Mouse (Mus musculus): ENCODE measurements around the gene Lyl1. TPM values are rescaled to one million over a fixed set of nuclear protein-coding genes. Genes with fewer than 3 reads are reported as not detected.

The Lyl1 gene
- total and polyA plus RNA-seq, 2 experiments from 2014 or later, result 2.0 to 4.6 TPM

DNA sequence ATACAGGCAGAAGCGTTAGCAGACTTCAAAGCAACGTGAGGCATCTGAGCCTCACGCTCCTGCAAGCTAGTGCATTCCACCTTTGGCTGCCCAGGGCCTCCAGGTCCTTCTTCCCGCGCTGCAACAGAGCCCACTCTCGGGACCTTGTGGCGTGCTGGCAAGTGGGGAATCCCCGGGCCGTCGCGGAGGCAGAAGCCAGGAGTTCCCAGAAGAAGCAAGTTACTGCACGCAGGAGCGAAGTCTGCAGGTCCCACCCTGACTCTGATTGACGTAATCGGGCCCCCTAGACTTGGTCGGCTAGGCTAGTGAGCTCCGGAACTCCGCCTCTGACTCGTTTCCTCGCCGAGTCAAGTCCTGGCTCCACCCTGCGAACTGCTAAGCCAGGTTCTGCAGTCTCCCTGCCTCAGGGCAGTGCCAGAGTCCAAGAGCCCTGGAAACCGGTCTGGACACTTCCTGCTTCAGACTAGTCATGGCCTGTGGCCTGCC is 44.6 kb upstream of the Lyl1 start:
- Histone ChIP-seq H3K27me3 (ENCODE audit: insufficient read depth, low read length) (peaks cover 9% of the 10 kb centered on the region; the same call in 1 of the 2 replicates), H3K4me1 (ENCODE audit: insufficient read depth, low read length) (peaks cover 11% of the 10 kb centered on the region; the same call in 1 of the 2 replicates), H3K4me3 (ENCODE audit: low read depth, low read length) (peak overlapping the region; percentile 25), H3K27ac (ENCODE audit: low read depth, low read length) (peak overlapping the region; percentile 27; the same call in 1 of the 2 replicates), H3K4me2 (ENCODE audit: low read depth, low read length, poor library complexity, severe bottlenecking) (peak overlapping the region; percentile 46), H3K9me3 (ENCODE audit: low read length) (no peaks in the 10 kb centered on the region), H3K36me3 (ENCODE audit: insufficient read depth, low read length) (no peaks in the 10 kb centered on the region), H3K9ac (replicated peaks; ENCODE audit: low read length, poor library complexity, severe bottlenecking) (no peak overlapping the region)
- 4% methylated on average over 23 of the region's 23 CpGs for WGBS
- TF ChIP-seq CTCF (IDR thresholded peaks at IDR 0.05), result no peak
- DNase-seq (ENCODE audit: low spot score), result peak; percentile 34
- no peak; the same call in 1 of the 2 replicates for ATAC-seq (ENCODE audit: low FRiP score)

DNA sequence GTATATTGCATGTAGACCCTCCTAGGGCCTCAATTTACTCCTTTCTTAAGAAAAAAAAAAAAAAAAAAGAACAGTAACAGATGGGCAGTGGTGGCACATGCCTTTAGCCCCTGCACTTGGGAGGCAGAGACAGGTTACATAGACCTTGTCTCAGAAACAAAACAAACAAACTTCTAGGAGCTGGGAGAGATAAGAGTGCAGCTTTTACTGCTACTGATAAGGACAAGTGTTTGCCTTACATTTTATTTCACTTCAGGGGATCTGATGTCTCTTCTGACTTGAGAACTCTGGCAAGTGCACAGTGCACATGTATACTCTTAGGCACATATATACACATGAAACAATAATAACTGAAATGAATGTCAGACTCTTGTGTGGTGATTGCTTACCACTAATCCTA is 44.1 kb upstream of the Lyl1 start:
- H3K4me3 ChIP-seq (ENCODE audit: low read depth, low read length), result no peak overlapping the region
- H3K27ac ChIP-seq (ENCODE audit: low read depth, low read length), result no peak overlapping the region
- peaks cover 11% of the 10 kb centered on the region; the same call in 1 of the 2 replicates for H3K4me1 ChIP-seq (ENCODE audit: insufficient read depth, low read length)
- no peaks in the 10 kb centered on the region for H3K36me3 ChIP-seq (ENCODE audit: insufficient read depth, low read length)
- DNase-seq (ENCODE audit: low spot score) (no peak), ATAC-seq (ENCODE audit: low FRiP score) (no peak)
- no peaks in the 10 kb centered on the region for H3K9me3 ChIP-seq (ENCODE audit: low read length)
- peaks cover 9% of the 10 kb centered on the region; the same call in 1 of the 2 replicates for H3K27me3 ChIP-seq (ENCODE audit: insufficient read depth, low read length)
- TF ChIP-seq CTCF (IDR thresholded peaks at IDR 0.05), result no peak
- no peak overlapping the region for H3K4me2 ChIP-seq (ENCODE audit: low read depth, low read length, poor library complexity, severe bottlenecking)
- no peak overlapping the region for H3K9ac ChIP-seq (replicated peaks; ENCODE audit: low read length, poor library complexity, severe bottlenecking)

DNA sequence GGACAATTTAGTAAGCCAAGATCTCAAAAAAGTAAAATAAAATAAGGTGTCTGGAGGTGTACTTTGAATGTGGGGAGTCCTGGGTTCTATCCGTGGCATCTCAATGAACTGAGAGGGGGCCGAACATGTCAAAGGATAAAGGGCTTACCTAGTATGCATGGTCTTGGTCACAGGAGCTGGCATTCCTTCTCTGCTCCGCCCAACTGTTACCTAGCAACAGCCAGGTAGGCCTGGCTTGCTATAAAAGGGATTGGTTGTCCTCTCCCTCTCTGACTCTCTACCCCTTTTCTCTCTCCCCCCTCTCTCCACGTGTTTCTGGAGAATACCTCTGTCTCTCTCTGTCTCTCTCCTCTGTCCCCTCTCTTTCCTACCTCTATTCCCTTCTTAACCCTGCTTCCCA is 43.6 kb upstream of the Lyl1 start:
- no peak overlapping the region for H3K9ac ChIP-seq (replicated peaks; ENCODE audit: low read length, poor library complexity, severe bottlenecking)
- WGBS, result 41% methylated on average over 4 of the region's 4 CpGs
- no peak for TF ChIP-seq CTCF (IDR thresholded peaks at IDR 0.05)
- H3K4me1 ChIP-seq (ENCODE audit: insufficient read depth, low read length), result peaks cover 11% of the 10 kb centered on the region; the same call in 1 of the 2 replicates
- H3K9me3 ChIP-seq (ENCODE audit: low read length), result no peaks in the 10 kb centered on the region
- DNase-seq (ENCODE audit: low spot score) (no peak), ATAC-seq (ENCODE audit: low FRiP score) (no peak)
- no peaks in the 10 kb centered on the region for H3K36me3 ChIP-seq (ENCODE audit: insufficient read depth, low read length)
- no peak overlapping the region for H3K4me3 ChIP-seq (ENCODE audit: low read depth, low read length)
- no peak overlapping the region for H3K27ac ChIP-seq (ENCODE audit: low read depth, low read length)
- H3K27me3 ChIP-seq (ENCODE audit: insufficient read depth, low read length), result peaks cover 9% of the 10 kb centered on the region; the same call in 1 of the 2 replicates
- H3K4me2 ChIP-seq (ENCODE audit: low read depth, low read length, poor library complexity, severe bottlenecking), result no peak overlapping the region

DNA sequence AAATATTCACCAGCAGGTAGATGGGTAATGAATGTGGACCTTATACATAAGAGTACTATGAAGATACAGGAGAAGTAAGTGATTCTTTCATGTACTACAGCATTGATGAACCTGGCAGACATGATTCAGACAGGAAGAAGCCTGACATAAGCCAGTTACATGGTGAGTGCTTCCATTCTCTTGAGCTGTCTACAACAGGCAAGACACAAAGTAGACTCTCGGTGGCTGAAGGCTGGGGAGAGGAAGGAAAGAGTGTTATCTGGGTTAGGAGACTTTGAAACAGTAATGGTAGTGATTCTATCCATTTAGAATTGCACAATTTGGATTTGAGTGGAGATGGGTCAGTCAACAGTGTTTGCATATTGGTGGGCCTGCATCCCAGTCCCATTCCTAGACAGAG is 42.3 kb upstream of the Lyl1 start:
- H3K4me3 ChIP-seq (ENCODE audit: low read depth, low read length), result no peak overlapping the region
- ATAC-seq (ENCODE audit: low FRiP score) (no peak), DNase-seq (ENCODE audit: low spot score) (no peak)
- no peak for TF ChIP-seq CTCF (IDR thresholded peaks at IDR 0.05)
- H3K9me3 ChIP-seq (ENCODE audit: low read length), result no peaks in the 10 kb centered on the region
- no peaks in the 10 kb centered on the region for H3K36me3 ChIP-seq (ENCODE audit: insufficient read depth, low read length)
- no peak overlapping the region for H3K27ac ChIP-seq (ENCODE audit: low read depth, low read length)
- H3K9ac ChIP-seq (replicated peaks; ENCODE audit: low read length, poor library complexity, severe bottlenecking), result no peak overlapping the region
- H3K27me3 ChIP-seq (ENCODE audit: insufficient read depth, low read length), result peaks cover 9% of the 10 kb centered on the region; the same call in 1 of the 2 replicates
- 58% methylated on average over 1 of the region's 1 CpGs for WGBS
- no peak overlapping the region for H3K4me2 ChIP-seq (ENCODE audit: low read depth, low read length, poor library complexity, severe bottlenecking)
- peaks cover 11% of the 10 kb centered on the region; the same call in 1 of the 2 replicates for H3K4me1 ChIP-seq (ENCODE audit: insufficient read depth, low read length)

DNA sequence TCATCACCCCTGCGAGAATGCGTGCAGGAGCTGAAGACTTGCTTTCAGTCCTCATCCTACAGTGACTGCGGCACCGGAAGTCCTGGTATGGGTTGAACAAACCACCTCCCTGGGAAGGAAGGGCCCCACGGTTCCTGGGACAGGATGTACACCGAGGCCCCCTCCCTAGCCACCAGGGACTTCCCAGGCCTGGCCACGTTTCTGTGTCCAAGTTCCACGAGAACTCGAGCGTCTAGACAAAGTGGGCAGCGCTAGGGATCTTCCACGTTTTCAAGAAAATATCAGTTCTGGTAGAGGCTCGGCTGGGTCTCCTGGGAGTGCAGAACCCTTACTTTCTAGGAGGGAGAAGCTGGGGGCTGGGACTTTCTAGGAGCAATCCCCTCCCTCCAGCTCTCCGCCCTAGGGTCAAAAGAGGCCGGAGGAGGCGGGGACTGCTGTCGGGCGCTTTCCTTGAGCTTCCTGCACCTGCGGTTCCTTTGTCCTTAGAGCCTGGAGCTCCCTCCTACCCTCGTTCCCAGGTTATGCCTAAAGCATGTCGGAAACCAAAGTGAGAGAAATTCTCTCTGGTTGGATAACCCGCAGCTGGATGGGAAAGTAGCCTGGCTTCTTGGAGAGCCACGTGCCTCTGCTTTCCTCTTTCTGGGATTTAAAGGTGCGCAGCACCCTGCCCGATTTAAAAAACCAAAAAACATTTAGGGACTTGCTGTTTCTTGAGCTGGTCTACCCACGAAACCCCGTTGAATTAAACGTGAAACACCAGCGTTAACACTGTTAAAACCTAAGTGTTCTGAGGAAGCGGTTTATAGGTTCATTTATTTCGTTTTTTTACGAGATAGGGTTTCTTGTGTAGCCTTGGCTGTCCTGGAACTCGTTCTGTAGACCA is 41.1 kb upstream of the Lyl1 start:
- peak; percentile 8 for DNase-seq (ENCODE audit: low spot score)
- Histone ChIP-seq H3K9ac (replicated peaks; ENCODE audit: low read length, poor library complexity, severe bottlenecking) (no peak overlapping the region), H3K4me1 (ENCODE audit: insufficient read depth, low read length) (peaks cover 11% of the 10 kb centered on the region; the same call in 1 of the 2 replicates)

More for the DNA sequence above, 41.1 kb upstream of the Lyl1 start:
- H3K27ac ChIP-seq (ENCODE audit: low read depth, low read length), result 0 out of 2 replicates have a peak overlapping the region, but pooled peaks have one; percentile 18
- H3K9me3 ChIP-seq (ENCODE audit: low read length), result no peaks in the 10 kb centered on the region
- H3K4me3 ChIP-seq (ENCODE audit: low read depth, low read length), result peak overlapping the region; percentile 52
- TF ChIP-seq CTCF (IDR thresholded peaks at IDR 0.05), result no peak
- peak overlapping the region; percentile 73 for H3K4me2 ChIP-seq (ENCODE audit: low read depth, low read length, poor library complexity, severe bottlenecking)
- peaks cover 9% of the 10 kb centered on the region; the same call in 1 of the 2 replicates for H3K27me3 ChIP-seq (ENCODE audit: insufficient read depth, low read length)
- no peak for ATAC-seq (ENCODE audit: low FRiP score)
- no peaks in the 10 kb centered on the region for H3K36me3 ChIP-seq (ENCODE audit: insufficient read depth, low read length)
- 9% methylated on average over 33 of the region's 33 CpGs for WGBS
